Mouse (Mus musculus) CH12F3 (cell line): ENCODE measurements around the gene Islr2.

Experiments
- in situ Hi-C: fragments of 300-500 bp; cut with MboI; formaldehyde crosslinking; loops from 2 replicates; pipeline ENCODE4 v1.14.3; 2020; ENCODE audit warnings: low sequenced_read_pairs

The Islr2 gene

GRCm38 (mm10) chr9:58197781-58198701 is 6.1 kb downstream of the Islr2 start:
- in situ Hi-C loops = no loop called here

DNA sequence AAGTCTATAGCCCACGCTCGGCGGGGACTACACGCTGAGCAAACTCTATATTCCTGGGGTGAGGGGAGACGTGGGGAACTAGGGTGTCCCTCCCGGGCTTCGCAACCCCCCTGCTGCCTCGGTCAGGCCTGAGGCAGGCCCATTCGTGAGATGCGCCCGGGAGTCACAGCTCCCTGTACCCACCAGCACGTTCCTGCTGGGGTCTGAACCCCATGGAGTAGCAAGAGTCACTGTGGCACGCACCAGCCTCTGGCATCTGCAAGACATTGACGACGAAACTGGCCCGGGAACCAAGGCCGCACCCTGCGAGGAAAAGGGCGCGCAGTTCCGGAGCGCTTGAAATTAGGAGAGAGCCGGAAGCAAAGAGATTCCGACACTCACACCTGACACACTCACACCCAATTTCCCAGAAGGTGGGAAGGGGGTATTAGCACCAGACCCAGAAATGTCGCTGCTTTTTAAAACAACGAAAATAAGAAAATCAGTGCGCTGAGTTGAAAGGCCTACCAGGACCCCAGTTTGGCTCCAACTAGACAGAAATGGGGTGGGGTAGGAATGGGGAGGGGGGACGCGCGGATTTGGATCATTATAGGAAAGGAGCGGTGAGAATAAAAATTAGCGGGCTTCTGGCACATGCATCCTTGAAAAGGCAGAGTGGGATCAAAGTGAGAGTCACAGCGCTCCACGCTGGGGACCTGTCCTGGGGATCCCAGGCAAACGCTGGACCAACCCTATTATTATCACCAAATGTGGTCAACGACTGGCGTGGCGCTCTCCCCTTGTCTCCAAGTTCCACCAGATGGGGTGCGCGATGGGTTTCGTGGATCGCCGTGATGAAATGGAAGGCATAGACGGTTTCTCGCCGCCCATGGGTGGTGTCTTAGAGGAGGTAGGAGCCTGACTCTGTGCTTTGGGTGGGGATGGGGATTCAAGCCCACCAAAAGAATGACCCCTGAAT is 7.2 kb downstream of the Islr2 start:
- in situ Hi-C loops = no loop called here

DNA sequence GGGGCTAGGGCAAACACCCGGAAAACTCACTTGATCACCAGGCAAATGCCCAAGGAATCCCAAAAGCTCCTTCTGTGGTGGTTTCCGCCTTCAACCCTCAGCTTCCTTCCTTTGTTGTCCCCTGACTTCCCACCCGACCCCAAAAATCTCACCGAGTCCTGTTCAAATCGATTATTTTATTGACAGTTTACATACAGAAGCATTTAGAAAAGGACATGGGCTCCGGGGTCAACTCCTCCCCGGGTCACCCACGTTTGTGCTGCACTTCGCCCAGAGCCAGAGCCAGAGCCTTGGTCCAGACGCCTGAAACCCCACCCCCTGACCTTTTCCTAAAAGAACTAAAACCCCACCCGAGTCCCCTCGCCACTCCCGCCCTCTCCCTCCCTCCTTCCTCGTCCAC is 8.0 kb downstream of the Islr2 start:
- in situ Hi-C loops = no loop called here

DNA sequence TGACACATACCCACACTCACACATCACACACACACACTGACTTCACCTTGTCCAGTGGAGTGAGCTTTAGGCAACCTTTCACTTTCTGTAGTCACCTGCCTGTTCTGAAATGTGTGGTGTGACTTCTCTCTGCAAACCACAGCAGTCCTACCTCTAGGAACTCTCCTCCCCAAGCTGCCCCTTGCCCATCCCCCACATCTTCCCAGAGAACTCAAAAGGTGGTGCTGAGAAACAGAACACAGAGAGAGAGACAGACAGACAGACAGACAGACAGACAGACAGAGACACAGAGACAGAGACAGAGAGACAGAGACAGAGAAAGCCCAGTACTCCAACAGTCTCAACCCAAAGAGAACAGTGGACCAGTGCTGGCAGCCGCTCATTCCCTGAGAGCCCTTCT is 8.4 kb downstream of the Islr2 start:
- in situ Hi-C loops = no loop called here

GRCm38 (mm10) chr9:58194222-58194621 is 9.9 kb downstream of the Islr2 start:
- in situ Hi-C loops = no loop called here

DNA sequence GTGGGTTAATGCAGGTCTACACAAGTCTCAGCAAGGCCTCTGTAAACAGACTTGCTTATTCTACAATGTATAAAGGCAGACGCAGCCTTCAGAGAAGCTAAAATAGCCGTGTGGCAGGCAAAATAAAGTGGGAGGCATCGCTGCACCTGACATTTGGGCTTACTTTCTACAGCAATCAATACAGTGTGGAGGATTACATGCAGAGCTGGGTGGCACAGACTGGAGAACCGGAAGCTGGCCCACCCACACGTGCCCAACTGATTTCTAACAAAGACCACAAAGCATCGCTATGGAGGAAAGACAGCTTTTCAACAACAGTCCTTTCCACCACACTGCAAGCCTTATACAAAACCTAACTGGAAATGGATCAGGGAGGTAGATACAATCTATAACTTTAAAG is 19.7 kb downstream of the Islr2 start:
- in situ Hi-C loops = no loop called here

DNA sequence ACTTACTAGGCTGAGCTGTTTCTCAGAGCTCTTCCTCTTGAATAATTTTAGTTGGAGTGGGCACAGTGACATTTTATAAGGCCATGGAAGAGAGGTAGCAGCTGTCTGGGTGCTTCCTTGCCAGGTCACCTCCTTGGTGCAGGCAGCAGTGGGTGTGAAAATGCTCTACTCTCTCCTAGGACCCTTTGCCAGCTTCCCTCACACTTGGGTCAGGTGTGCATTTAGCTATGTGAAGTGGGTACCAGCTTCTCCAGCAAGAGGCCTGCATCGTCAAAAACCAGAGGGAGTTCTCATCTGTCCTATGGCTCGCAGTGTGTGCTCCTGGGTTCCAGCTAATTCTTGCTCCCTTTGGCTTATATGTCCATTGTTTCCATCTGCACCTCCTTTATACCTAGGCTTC is 24.7 kb downstream of the Islr2 start:
- in situ Hi-C loops = no loop called here

- in situ Hi-C loops = no loop called here
These were observed 27.0 kb downstream of the Islr2 start for GRCm38 (mm10) chr9:58177165-58177564.

DNA sequence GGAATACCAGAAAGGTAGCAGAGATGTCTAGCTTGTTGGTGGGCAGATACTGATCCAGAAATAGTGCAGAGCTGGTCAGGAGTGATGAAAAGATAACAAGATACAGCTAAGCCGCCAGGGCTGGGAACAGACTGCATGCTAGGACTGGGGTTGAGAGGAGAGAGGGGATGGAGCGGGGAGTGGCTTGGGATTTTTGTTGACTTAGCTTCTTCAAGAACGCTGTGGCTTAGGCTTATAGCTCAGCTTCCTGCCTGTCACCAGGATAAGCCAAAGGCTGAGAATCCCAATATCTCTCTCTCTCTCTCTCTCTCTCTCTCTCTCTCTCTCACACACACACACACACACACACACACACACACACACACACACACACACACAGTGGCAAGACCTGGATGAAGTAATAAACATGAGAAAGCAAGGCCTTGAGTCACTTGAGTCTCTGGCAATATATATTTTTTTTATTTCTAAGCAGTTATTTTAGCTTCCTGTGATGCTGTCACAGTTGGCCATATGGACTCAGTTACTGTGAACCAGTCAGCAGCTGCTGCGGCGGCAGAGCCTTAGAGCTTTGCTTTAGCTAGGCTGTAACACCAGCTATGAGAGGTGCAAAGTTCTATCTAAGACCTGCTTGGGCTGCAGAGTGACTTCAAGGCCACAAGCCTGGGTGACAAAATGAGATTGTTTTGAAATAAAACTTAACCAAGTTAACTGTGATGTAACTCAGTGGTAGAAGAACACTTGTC is 28.2 kb downstream of the Islr2 start:
- in situ Hi-C loops = no loop called here

GRCm38 (mm10) chr9:58174818-58175251 is 29.3 kb downstream of the Islr2 start:
- in situ Hi-C loops = no loop called here

DNA sequence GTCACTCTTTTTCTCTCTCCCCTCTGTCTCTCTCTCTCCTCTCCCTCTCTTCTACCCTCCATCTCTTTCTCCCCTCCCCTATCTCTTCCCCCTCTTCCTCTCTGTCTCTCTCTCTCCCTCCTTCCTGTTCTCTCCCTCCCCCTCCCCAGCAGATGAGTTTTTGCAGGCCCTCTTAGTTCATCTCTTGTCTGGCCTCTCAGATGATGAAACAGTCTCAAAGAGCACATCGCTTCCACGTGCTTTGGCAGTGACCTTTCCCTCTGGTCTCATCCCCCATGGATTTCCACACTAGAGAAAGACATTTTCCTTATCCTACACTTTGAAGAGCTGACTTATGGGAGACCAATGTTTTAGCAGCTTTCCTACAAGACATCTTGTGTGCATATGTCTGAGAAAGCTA is 31.3 kb downstream of the Islr2 start:
- in situ Hi-C loops = no loop called here

DNA sequence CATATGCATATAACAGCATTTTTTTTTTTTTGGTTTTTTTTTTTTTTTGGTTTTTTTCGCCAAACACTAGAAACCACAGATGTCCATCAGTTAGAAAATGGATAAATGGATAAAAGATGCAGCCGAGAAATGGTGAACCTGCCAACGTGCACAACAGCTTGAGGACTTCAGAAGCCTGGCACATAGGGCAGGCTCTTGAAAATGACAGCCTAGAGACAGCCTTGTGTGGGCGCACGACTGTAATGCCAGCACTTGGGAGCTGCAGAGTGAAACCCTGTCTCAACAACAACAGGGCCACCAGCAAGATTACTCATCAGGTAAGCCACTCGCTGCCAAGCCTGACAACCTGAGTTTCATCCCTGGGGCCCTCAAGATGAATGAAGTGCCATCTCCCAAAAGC is 34.7 kb downstream of the Islr2 start:
- in situ Hi-C loops = no loop called here

DNA sequence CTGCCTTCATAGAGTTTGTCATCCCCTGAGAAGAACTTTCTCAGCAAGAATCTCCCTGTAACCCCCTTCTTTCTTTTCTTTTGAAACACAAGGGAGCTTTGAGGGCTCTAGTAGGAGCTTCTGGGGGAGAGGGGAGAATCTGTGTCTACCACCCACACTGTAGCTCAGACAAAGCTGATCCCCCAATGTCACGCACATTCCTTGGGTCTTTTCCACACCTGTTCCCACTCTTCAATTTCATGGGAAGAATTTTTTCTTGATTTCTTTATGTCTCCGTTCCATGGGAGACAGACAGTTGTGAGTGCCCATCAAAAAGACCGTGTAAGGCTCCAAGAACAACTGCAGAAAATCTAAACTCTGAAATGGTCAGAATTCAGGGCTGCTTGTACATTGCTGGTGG is 35.2 kb downstream of the Islr2 start:
- in situ Hi-C loops = no loop called here

GRCm38 (mm10) chr9:58165779-58166178 is 38.3 kb downstream of the Islr2 start:
- in situ Hi-C loops = no loop called here

- in situ Hi-C loops = no loop called here
These were observed 41.0 kb downstream of the Islr2 start for GRCm38 (mm10) chr9:58163146-58163545.

GRCm38 (mm10) chr9:58162173-58162572 is 41.9 kb downstream of the Islr2 start:
- in situ Hi-C loops = no loop called here

- in situ Hi-C loops = no loop called here
These were observed 43.8 kb downstream of the Islr2 start for GRCm38 (mm10) chr9:58160315-58160714.

GRCm38 (mm10) chr9:58159855-58160254 is 44.3 kb downstream of the Islr2 start:
- in situ Hi-C loops = no loop called here

DNA sequence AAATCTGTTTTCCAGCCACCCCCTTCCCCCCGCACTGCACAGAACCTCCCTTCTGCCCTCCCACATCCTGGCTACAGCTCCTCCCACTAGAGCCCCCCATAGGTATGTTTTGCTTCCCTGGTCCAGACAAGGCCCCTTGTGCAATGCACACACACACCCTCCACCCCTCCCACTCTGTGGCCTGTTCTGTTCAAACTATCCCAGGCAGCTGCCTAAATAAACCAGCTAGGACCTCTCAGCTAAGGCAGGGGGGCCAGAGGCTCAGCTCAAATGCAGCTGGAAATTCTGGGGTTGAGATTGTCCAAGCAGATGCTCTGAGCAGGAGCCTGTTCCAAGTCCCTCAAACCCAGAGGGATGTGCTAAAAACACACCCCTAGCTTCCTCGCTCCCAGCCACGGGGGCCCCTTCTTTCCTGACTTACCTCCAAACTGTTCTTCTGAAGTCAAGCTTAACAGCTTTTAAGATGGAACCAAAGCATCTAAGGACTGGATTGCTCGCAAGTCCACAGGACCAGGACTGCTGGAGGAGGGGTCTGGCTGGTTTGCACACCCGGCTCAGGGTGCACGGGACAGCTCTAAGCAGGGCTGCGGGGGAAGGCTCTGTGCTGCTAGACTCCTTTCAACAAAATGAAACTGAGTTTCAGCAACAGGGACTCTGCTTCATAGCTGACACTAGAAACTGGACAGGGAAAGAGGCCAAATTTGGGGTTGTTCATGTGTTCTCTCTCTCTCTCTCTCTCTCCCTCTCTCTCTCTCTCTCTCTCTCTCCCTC is 45.4 kb downstream of the Islr2 start:
- in situ Hi-C loops = no loop called here

GRCm38 (mm10) chr9:58157838-58158237 is 46.3 kb downstream of the Islr2 start:
- in situ Hi-C loops = no loop called here
